Mouse (Mus musculus) embryonic facial prominence, embryonic 15.5 days (tissue): ENCODE results near the gene Fam169b. TPM values are rescaled to one million over a fixed set of nuclear protein-coding genes. Genes with fewer than 3 reads are reported as not detected.
A peak's percentile ranks its signal among the peaks of the same experiment; 100 is the strongest.
"Not testable (repeated sequence)": the region's sequence is repeated elsewhere in the genome, so short reads cannot be mapped to it uniquely, and the experiment has no call there.

Source experiments
- ATAC-seq: fragments of 200-750 bp; cut with Nextera tagmentation; 2 replicates; pipeline ENCODE4 v1.8.0; 2017; ENCODE audit warnings: low read depth, moderate TSS enrichment; ENCODE audit not compliant: insufficient number of reproducible peaks, low FRiP score, low TSS enrichment
- H3K27ac ChIP-seq: fragments of 300-500 bp; sonication (generic); replicated peaks from 2 replicates; pipeline ENCODE4 v1.5.1; 2015; ENCODE audit warnings: mild to moderate bottlenecking, inconsistent platforms
- H3K27me3 ChIP-seq: fragments of 300-500 bp; sonication (generic); 2 replicates; pipeline ENCODE4 v1.6.1; 2015; ENCODE audit warnings: inconsistent platforms
- H3K36me3 ChIP-seq: fragments of 300-500 bp; sonication (generic); 2 replicates; pipeline ENCODE4 v1.6.1; 2015; ENCODE audit warnings: mild to moderate bottlenecking, inconsistent platforms
- H3K4me1 ChIP-seq: fragments of 300-500 bp; sonication (generic); 2 replicates; pipeline ENCODE4 v1.6.1; 2015; ENCODE audit warnings: inconsistent platforms
- H3K4me2 ChIP-seq: fragments of 300-500 bp; sonication (generic); replicated peaks from 2 replicates; pipeline ENCODE4 v1.6.1; 2015; ENCODE audit warnings: mild to moderate bottlenecking, inconsistent platforms
- H3K4me3 ChIP-seq: fragments of 300-500 bp; sonication (generic); replicated peaks from 2 replicates; pipeline ENCODE4 v1.5.1; 2015; ENCODE audit warnings: mild to moderate bottlenecking, inconsistent platforms
- H3K9ac ChIP-seq: fragments of 300-500 bp; sonication (generic); 2 replicates; pipeline ENCODE4 v1.6.1; 2015; ENCODE audit warnings: inconsistent platforms
- H3K9me3 ChIP-seq: fragments of 300-500 bp; sonication (generic); replicated peaks from 2 replicates; pipeline ENCODE4 v1.6.1; 2016; ENCODE audit warnings: inconsistent platforms
- WGBS: fragments of 180-500 bp; shearing (Covaris S2); methylation state at CpG from one replicate; pipeline ENCODE4 v1.1.7; 2015; 5-methylcytosine and 5-hydroxymethylcytosine counted together
- polyA plus RNA-seq: library from polyadenylated mRNA; unstranded; fragments of >200 nt; fragmentation: Nextera tagmentation; extraction: Ambion mirVana; gene quantifications from 2 replicates; pipeline ENCODE4 v1.2.1, GENCODE M21; 2015

Gene Fam169b
- polyA plus RNA-seq, 1 experiment from 2014 or later = 3.8 TPM

DNA sequence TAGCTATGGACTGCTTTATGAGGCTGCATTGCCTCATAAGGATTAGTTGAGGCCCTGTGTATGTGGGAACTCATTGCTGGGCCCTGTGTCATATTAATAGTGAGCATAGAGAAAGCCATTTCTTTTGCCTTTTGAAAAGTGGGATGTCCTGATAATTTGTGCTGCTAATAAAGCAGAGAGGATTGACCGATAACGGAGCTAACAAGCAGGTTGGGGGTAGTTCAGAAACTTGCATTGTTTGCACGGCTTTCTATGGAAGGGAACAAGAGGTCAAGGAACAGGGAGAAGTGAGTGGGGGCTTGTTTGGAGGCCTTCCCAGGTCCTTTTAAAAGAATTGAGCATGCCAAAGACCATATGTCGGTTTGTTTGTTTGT, 4.2 kb downstream of the Fam169b start:
- ATAC-seq = no peak
- H3K9ac ChIP-seq = no peak overlapping the region
- H3K9me3 ChIP-seq = no peaks in the 10 kb centered on the region
- H3K4me2 ChIP-seq = no peak overlapping the region
- 50% methylated on average over 4 of the region's 4 CpGs for WGBS
- no peak overlapping the region for H3K4me3 ChIP-seq
- peak overlapping the region; percentile 51 for H3K27ac ChIP-seq
- no peaks in the 10 kb centered on the region for H3K36me3 ChIP-seq
- no peaks in the 10 kb centered on the region for H3K27me3 ChIP-seq
- H3K4me1 ChIP-seq = peaks cover 27% of the 10 kb centered on the region

DNA sequence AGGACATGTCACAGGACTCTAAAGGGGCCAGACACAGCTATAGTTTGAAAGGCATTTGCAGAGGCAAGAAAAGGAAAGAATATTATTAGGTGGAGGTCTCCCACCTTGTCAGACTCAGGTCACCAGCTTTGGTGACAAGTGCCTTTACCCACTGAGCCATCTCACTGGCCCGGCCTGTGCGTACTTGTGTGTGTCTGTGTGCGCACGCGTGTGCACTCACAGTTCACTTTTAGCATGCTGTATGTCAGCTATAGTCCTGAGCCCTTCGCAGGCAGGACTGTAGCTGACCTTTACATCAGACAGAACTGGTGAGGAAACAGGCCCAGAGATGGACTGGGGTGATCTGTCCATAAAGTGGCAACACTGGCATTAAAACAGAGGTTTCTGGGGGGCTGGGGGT, 4.7 kb downstream of the Fam169b start:
- Histone ChIP-seq H3K9me3 (no peaks in the 10 kb centered on the region), H3K9ac (no peak overlapping the region), H3K27ac (no peak overlapping the region), H3K27me3 (no peaks in the 10 kb centered on the region), H3K36me3 (no peaks in the 10 kb centered on the region), H3K4me2 (no peak overlapping the region), H3K4me3 (no peak overlapping the region), H3K4me1 (peaks cover 27% of the 10 kb centered on the region)
- WGBS = 95% methylated on average over 6 of the region's 6 CpGs
- ATAC-seq = no peak

DNA sequence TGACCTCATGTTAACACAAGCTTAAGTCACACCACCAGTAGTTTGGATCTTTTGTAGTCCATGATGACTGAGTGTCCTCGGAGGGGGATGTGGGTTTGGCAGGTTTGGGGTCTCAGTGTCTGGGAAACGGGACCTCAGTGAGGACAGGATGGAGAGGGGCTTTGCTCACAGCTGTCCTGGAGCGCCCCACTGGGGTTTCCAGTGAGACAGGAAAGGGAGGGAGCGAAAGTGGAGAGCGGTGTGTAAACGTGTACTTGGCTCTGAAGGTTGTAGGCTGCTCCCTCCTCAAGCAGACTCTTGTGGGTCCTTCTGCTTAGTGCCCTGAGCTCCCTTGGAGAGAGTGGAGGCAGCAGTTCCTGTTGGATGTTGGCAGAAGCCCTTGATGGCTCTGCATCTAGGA, 5.3 kb downstream of the Fam169b start:
- Histone ChIP-seq H3K27ac (no peak overlapping the region), H3K4me2 (no peak overlapping the region), H3K27me3 (no peaks in the 10 kb centered on the region), H3K4me1 (peaks cover 27% of the 10 kb centered on the region), H3K4me3 (no peak overlapping the region), H3K9me3 (no peaks in the 10 kb centered on the region), H3K9ac (no peak overlapping the region), H3K36me3 (no peaks in the 10 kb centered on the region)
- WGBS = 61% methylated on average over 6 of the region's 6 CpGs
- no peak for ATAC-seq

DNA sequence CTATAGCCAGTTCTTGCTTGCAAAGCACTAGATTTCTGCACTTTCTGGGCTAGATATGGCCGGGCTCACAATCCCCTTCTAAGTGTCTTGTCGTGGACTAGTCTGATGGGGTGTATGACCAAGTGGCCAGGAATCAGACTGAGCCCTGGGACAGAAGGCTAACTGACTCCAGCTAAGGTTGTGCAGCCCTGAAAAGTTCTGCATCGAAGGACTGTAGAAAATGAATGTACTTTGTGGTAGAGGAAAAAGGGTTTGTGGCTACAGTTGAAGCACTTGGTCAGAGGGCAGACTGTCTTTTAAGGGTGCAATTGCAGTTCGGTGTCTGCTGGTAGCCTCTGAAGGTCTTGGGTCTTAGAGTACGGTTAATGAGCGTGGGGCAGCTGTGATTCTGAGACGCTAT, 5.8 kb downstream of the Fam169b start:
- no peaks in the 10 kb centered on the region for H3K9me3 ChIP-seq
- H3K4me1 ChIP-seq = peaks cover 27% of the 10 kb centered on the region
- no peak overlapping the region for H3K4me3 ChIP-seq
- WGBS = 85% methylated on average over 7 of the region's 7 CpGs
- H3K4me2 ChIP-seq = no peak overlapping the region
- H3K36me3 ChIP-seq = no peaks in the 10 kb centered on the region
- H3K27ac ChIP-seq = no peak overlapping the region
- H3K9ac ChIP-seq = no peak overlapping the region
- no peaks in the 10 kb centered on the region for H3K27me3 ChIP-seq
- no peak for ATAC-seq

- Histone ChIP-seq H3K4me3 (no peak overlapping the region), H3K9me3 (no peaks in the 10 kb centered on the region), H3K4me1 (peaks cover 27% of the 10 kb centered on the region), H3K27me3 (no peaks in the 10 kb centered on the region), H3K27ac (no peak overlapping the region), H3K36me3 (no peaks in the 10 kb centered on the region), H3K9ac (no peak overlapping the region), H3K4me2 (no peak overlapping the region)
- ATAC-seq = no peak
- WGBS = 92% methylated on average over 19 of the region's 19 CpGs
Observed at GRCm38 (mm10) chr7:68280352-68280869, 6.8 kb downstream of the Fam169b start.

DNA sequence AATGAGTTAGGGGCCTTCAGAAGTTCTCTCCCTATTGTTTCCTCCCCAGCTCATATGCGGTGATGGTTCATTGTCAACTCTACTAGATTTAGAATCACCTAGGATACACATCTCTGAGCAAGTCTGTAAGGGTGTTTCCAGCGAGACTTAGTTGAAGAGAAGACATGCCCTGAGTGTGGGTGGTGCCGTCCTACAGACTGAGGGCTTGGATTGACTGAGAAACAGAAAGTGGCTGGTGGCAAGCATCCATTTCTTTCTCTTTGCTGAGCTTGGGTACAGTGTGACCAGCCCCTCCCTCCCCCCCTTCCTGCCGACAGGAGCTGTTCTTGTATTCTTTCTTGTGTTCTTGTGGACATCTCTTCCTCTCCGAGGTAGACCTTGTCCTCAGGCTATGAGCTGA, 7.7 kb downstream of the Fam169b start:
- WGBS = 63% methylated on average over 5 of the region's 5 CpGs
- no peak overlapping the region for H3K27ac ChIP-seq
- peaks cover 26% of the 10 kb centered on the region for H3K4me1 ChIP-seq
- H3K4me3 ChIP-seq = no peak overlapping the region
- H3K4me2 ChIP-seq = no peak overlapping the region
- no peaks in the 10 kb centered on the region for H3K9me3 ChIP-seq
- H3K36me3 ChIP-seq = no peaks in the 10 kb centered on the region
- no peak overlapping the region for H3K9ac ChIP-seq
- ATAC-seq = no peak
- no peaks in the 10 kb centered on the region for H3K27me3 ChIP-seq

DNA sequence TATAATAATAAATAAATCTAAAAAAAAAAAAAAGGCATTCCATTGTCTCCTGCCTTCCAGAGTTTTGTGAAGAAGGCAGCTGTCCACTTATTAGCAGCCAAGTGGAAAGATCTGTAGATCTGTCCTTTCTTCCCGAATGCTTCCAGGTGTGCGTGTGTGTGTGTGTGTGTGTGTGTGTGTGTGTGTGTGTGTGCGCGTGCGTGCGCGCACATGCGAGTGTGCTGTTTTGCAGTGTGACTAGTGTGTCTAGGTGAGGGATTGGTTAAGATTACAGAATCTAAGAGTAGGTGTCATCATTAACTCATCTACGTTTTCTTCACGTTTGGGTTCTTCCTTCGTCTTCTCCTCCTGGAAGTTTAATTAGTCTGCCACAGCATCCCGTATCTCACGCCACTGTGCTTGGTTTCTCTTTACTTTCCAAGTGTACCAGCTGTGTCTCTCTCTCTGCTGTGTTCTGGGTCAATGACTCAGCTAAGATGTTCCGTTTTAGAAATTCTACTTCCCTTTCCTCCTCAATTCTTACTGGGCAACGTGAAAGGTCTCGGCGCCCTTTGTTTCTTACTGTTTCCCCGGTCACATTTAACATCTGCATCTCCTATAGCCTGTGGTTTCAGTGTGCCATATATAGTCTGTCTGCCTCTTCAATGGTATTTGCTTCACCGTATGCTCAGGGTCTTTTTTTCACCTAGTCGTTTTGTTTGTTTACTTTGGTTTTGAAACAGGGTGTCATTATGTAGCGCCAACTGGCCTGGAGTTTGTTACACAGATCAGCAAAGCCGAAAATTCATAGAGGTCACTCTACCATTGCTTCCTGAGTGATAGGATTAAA, 8.9 kb downstream of the Fam169b start:
- whole genome bisulfite sequencing = 75% methylated on average over 22 of the region's 22 CpGs
- no peak overlapping the region for H3K9ac ChIP-seq
- no peak overlapping the region for H3K4me2 ChIP-seq
- no peaks in the 10 kb centered on the region for H3K27me3 ChIP-seq
- peaks cover 16% of the 10 kb centered on the region; the same call in 1 of the 2 replicates for H3K4me1 ChIP-seq
- no peaks in the 10 kb centered on the region for H3K9me3 ChIP-seq
- H3K4me3 ChIP-seq = no peak overlapping the region
- H3K36me3 ChIP-seq = no peaks in the 10 kb centered on the region
- no peak overlapping the region for H3K27ac ChIP-seq
- no peak for ATAC-seq

DNA sequence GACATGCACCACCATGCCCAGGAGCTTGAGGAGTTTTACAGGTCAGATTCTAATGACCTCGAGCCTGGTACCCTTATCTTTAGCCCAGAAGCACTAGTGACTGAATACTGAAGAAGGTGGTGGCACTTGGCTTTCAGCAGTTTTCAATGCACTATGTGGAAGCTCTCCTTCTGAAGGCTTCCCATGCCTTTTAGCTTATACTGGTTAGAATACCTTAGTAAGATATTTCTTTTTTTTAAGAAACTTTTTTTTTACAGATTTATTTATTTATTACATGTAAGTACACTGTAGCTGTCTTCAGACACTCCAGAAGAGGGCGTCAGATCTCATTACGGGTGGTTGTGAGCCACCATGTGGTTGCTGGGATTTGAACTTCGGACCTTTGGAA, 9.5 kb downstream of the Fam169b start:
- H3K27me3 ChIP-seq, H3K27ac ChIP-seq, H3K9ac ChIP-seq, H3K4me2 ChIP-seq, H3K9me3 ChIP-seq, H3K4me3 ChIP-seq, ATAC-seq, H3K36me3 ChIP-seq: not testable (repeated sequence)
- 87% methylated on average over 4 of the region's 4 CpGs for WGBS
- H3K4me1 ChIP-seq = peaks cover 12% of the 10 kb centered on the region; the same call in 1 of the 2 replicates

DNA sequence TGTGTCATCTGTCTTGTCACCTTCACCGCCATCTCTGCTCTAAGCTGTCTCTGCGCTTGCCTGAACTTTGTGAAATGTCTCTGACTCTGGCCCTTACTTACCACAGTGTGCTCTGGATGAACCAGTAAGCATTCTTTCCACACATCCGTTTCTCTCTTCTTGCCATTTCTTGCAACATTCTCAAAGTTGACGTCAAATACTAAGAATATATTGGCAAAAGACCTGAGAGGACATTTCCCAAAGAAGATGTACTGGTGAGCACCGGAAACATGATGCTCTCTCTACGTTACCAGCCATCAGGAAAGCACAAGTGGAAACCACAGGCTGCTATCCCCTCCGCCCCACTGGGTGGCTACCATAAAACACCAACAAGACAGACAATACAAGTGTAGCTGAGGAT, 10.1 kb downstream of the Fam169b start:
- Histone ChIP-seq H3K4me3 (no peak overlapping the region), H3K9ac (no peak overlapping the region), H3K36me3 (no peaks in the 10 kb centered on the region), H3K4me1 (peaks cover 11% of the 10 kb centered on the region; the same call in 1 of the 2 replicates), H3K27ac (no peak overlapping the region), H3K9me3 (no peaks in the 10 kb centered on the region), H3K27me3 (no peaks in the 10 kb centered on the region), H3K4me2 (no peak overlapping the region)
- WGBS = 82% methylated on average over 7 of the region's 7 CpGs
- ATAC-seq = no peak

GRCm38 (mm10) chr7:68285851-68286298, 12.2 kb downstream of the Fam169b start:
- Histone ChIP-seq H3K27me3 (no peaks in the 10 kb centered on the region), H3K4me3 (no peak overlapping the region), H3K36me3 (no peaks in the 10 kb centered on the region), H3K9me3 (no peaks in the 10 kb centered on the region), H3K27ac (peak overlapping the region; percentile 41; the same call in 1 of the 2 replicates), H3K9ac (no peak overlapping the region), H3K4me2 (no peak overlapping the region), H3K4me1 (peaks cover 8% of the 10 kb centered on the region; the same call in 1 of the 2 replicates)
- ATAC-seq = peak; percentile 60; the same call in 1 of the 2 replicates
- 22% methylated on average over 8 of the region's 8 CpGs for WGBS

GRCm38 (mm10) chr7:68286526-68287481, 13.2 kb downstream of the Fam169b start:
- Histone ChIP-seq H3K4me1 (peaks cover 8% of the 10 kb centered on the region; the same call in 1 of the 2 replicates), H3K36me3 (no peaks in the 10 kb centered on the region), H3K9me3 (no peaks in the 10 kb centered on the region), H3K4me2 (no peak overlapping the region), H3K27me3 (no peaks in the 10 kb centered on the region), H3K4me3 (no peak overlapping the region), H3K27ac (no peak overlapping the region; the same call in 1 of the 2 replicates), H3K9ac (no peak overlapping the region)
- 90% methylated on average over 24 of the region's 24 CpGs for WGBS
- no peak for ATAC-seq
